Mouse (Mus musculus): ENCODE measurements around the gene Stra6l. TPM values are rescaled to one million over a fixed set of nuclear protein-coding genes. Genes with fewer than 3 reads are reported as not detected.
A peak's percentile ranks its signal among the peaks of the same experiment; 100 is the strongest.

The Stra6l gene
- polyA plus RNA-seq (2016; fragmentation: Nextera tagmentation; extraction: Ambion mirVana): 0.09 and 0.21 TPM in 2 replicates

- H3K27ac ChIP-seq (replicated peaks): no peak within 1 kb of the TSS
- DNase-seq (ENCODE audit: low spot score): no peak
Measured at GRCm38 (mm10) chr4:45848109-45848824, at the start of gene Stra6l. TSS of gene Stra6l (plus strand) at chr4:45848664.

GRCm38 (mm10) chr4:45798964-45799363 is 49.5 kb upstream of the Stra6l start, which contains the start of gene Aldh1b1:
TSS of gene Aldh1b1 (plus strand) at chr4:45799022.
- under 1% methylated on average over 26 of the region's 26 CpGs for WGBS
- Histone ChIP-seq H3K4me3 (peak within 1 kb of the TSS; percentile 61), H3K36me3 (replicated peaks) (peaks cover 6% of the 10 kb centered on the region; the same call in 1 of the 2 replicates), H3K27ac (replicated peaks) (peak within 1 kb of the TSS; percentile 72), H3K9me3 (no peaks in the 10 kb centered on the region), H3K27me3 (replicated peaks; ENCODE audit: low read depth, poor library complexity, severe bottlenecking) (peaks cover 7% of the 10 kb centered on the region), H3K4me1 (peaks cover 30% of the 10 kb centered on the region)
- DNase-seq (ENCODE audit: low spot score): peak; percentile 84

More at GRCm38 (mm10) chr4:45848109-45848824, at the start of gene Stra6l:
- H3K27me3 ChIP-seq (replicated peaks; ENCODE audit: low read depth, poor library complexity, severe bottlenecking): peaks cover 29% of the 10 kb centered on the region; the same call in 1 of the 2 replicates
- WGBS: 73% methylated on average over 10 of the region's 10 CpGs
- H3K4me1 ChIP-seq: peaks cover 11% of the 10 kb centered on the region; the same call in 1 of the 2 replicates
- no peaks in the 10 kb centered on the region for H3K9me3 ChIP-seq
- no peaks in the 10 kb centered on the region for H3K36me3 ChIP-seq (replicated peaks)
- no peak within 1 kb of the TSS for H3K4me3 ChIP-seq

- 38% methylated on average over 3 of the region's 3 CpGs for WGBS
- Histone ChIP-seq H3K27me3 (replicated peaks; ENCODE audit: low read depth, poor library complexity, severe bottlenecking) (peaks cover 7% of the 10 kb centered on the region), H3K4me1 (peaks cover 30% of the 10 kb centered on the region), H3K9me3 (no peaks in the 10 kb centered on the region), H3K4me3 (no peak overlapping the region), H3K36me3 (replicated peaks) (peaks cover 6% of the 10 kb centered on the region; the same call in 1 of the 2 replicates), H3K27ac (replicated peaks) (no peak overlapping the region; the same call in 1 of the 2 replicates)
- no peak for DNase-seq (ENCODE audit: low spot score)
Measured at GRCm38 (mm10) chr4:45799956-45800537, 48.4 kb upstream of the Stra6l start.

- Histone ChIP-seq H3K27me3 (replicated peaks; ENCODE audit: low read depth, poor library complexity, severe bottlenecking) (peaks cover under 1% of the 10 kb centered on the region; the same call in 1 of the 2 replicates), H3K27ac (replicated peaks) (no peak overlapping the region), H3K9me3 (no peaks in the 10 kb centered on the region), H3K36me3 (replicated peaks) (peaks cover 6% of the 10 kb centered on the region; the same call in 1 of the 2 replicates), H3K4me3 (no peak overlapping the region), H3K4me1 (peaks cover 21% of the 10 kb centered on the region)
- no peak for DNase-seq (ENCODE audit: low spot score)
- WGBS: 94% methylated on average over 14 of the region's 14 CpGs
Measured at GRCm38 (mm10) chr4:45802900-45803299, 45.6 kb upstream of the Stra6l start.

- peaks cover 5% of the 10 kb centered on the region for H3K4me1 ChIP-seq
- H3K9me3 ChIP-seq: no peaks in the 10 kb centered on the region
- H3K27me3 ChIP-seq (replicated peaks; ENCODE audit: low read depth, poor library complexity, severe bottlenecking): 0 out of 2 replicates have a peak, but pooled peaks cover 11% of the 10 kb centered on the region
- H3K36me3 ChIP-seq (replicated peaks): peaks cover 5% of the 10 kb centered on the region; the same call in 1 of the 2 replicates
- no peak overlapping the region for H3K4me3 ChIP-seq
- no peak overlapping the region for H3K27ac ChIP-seq (replicated peaks)
- DNase-seq (ENCODE audit: low spot score): no peak
- WGBS: 40% methylated on average over 7 of the region's 7 CpGs
Measured at GRCm38 (mm10) chr4:45808034-45808433, 40.4 kb upstream of the Stra6l start.

- WGBS: 9% methylated on average over 8 of the region's 8 CpGs
- no peak for DNase-seq (ENCODE audit: low spot score)
- Histone ChIP-seq H3K9me3 (no peaks in the 10 kb centered on the region), H3K27ac (replicated peaks) (no peak overlapping the region), H3K4me1 (peaks cover 11% of the 10 kb centered on the region), H3K27me3 (replicated peaks; ENCODE audit: low read depth, poor library complexity, severe bottlenecking) (0 out of 2 replicates have a peak, but pooled peaks cover 11% of the 10 kb centered on the region), H3K4me3 (no peak overlapping the region), H3K36me3 (replicated peaks) (0 out of 2 replicates have a peak, but pooled peaks cover 3% of the 10 kb centered on the region)
Measured at GRCm38 (mm10) chr4:45811250-45811649, 37.2 kb upstream of the Stra6l start.

GRCm38 (mm10) chr4:45815542-45815941 is 32.9 kb upstream of the Stra6l start:
- peaks cover 33% of the 10 kb centered on the region for H3K4me1 ChIP-seq
- H3K9me3 ChIP-seq: no peaks in the 10 kb centered on the region
- H3K36me3 ChIP-seq (replicated peaks): 0 out of 2 replicates have a peak, but pooled peaks cover 3% of the 10 kb centered on the region
- 33% methylated on average over 7 of the region's 7 CpGs for WGBS
- no peak overlapping the region for H3K4me3 ChIP-seq
- H3K27ac ChIP-seq (replicated peaks): no peak overlapping the region
- DNase-seq (ENCODE audit: low spot score): peak; percentile 59
- peaks cover 20% of the 10 kb centered on the region for H3K27me3 ChIP-seq (replicated peaks; ENCODE audit: low read depth, poor library complexity, severe bottlenecking)

- Histone ChIP-seq H3K27me3 (replicated peaks; ENCODE audit: low read depth, poor library complexity, severe bottlenecking) (peaks cover 37% of the 10 kb centered on the region), H3K9me3 (no peaks in the 10 kb centered on the region), H3K36me3 (replicated peaks) (no peaks in the 10 kb centered on the region), H3K27ac (replicated peaks) (peak overlapping the region; percentile 81), H3K4me1 (peaks cover 58% of the 10 kb centered on the region), H3K4me3 (peak overlapping the region; percentile 47)
- peak; percentile 13 for DNase-seq (ENCODE audit: low spot score)
- WGBS: 23% methylated on average over 4 of the region's 4 CpGs
Measured at GRCm38 (mm10) chr4:45818814-45819207, 29.7 kb upstream of the Stra6l start.

- Histone ChIP-seq H3K27ac (replicated peaks) (peak overlapping the region; percentile 81), H3K4me1 (peaks cover 64% of the 10 kb centered on the region), H3K4me3 (peak overlapping the region; percentile 47), H3K9me3 (no peaks in the 10 kb centered on the region), H3K27me3 (replicated peaks; ENCODE audit: low read depth, poor library complexity, severe bottlenecking) (peaks cover 42% of the 10 kb centered on the region), H3K36me3 (replicated peaks) (no peaks in the 10 kb centered on the region)
- WGBS: 2% methylated on average over 17 of the region's 17 CpGs
- DNase-seq (ENCODE audit: low spot score): peak; percentile 71
Measured at GRCm38 (mm10) chr4:45819208-45819931, 29.1 kb upstream of the Stra6l start.

- DNase-seq (ENCODE audit: low spot score): peak; percentile 81
- no peaks in the 10 kb centered on the region for H3K9me3 ChIP-seq
- H3K4me3 ChIP-seq: peak overlapping the region; percentile 47
- 44% methylated on average over 8 of the region's 8 CpGs for WGBS
- no peaks in the 10 kb centered on the region for H3K36me3 ChIP-seq (replicated peaks)
- H3K4me1 ChIP-seq: peaks cover 73% of the 10 kb centered on the region
- peak overlapping the region; percentile 81 for H3K27ac ChIP-seq (replicated peaks)
- peaks cover 51% of the 10 kb centered on the region for H3K27me3 ChIP-seq (replicated peaks; ENCODE audit: low read depth, poor library complexity, severe bottlenecking)
Measured at GRCm38 (mm10) chr4:45820074-45820830, 28.2 kb upstream of the Stra6l start.

- 7% methylated on average over 3 of the region's 3 CpGs for WGBS
- Histone ChIP-seq H3K27me3 (replicated peaks; ENCODE audit: low read depth, poor library complexity, severe bottlenecking) (peaks cover 68% of the 10 kb centered on the region), H3K9me3 (no peaks in the 10 kb centered on the region), H3K4me3 (no peak overlapping the region), H3K4me1 (peaks cover 80% of the 10 kb centered on the region), H3K36me3 (replicated peaks) (no peaks in the 10 kb centered on the region), H3K27ac (replicated peaks) (no peak overlapping the region)
- DNase-seq (ENCODE audit: low spot score): no peak
Measured at GRCm38 (mm10) chr4:45821995-45822394, 26.5 kb upstream of the Stra6l start.

All from embryonic facial prominence, embryonic 10.5 days (tissue).